Mouse (Mus musculus) brain, embryonic 14.5 days (tissue): ENCODE results near the gene Rhox10. TPM values are rescaled to one million over a fixed set of nuclear protein-coding genes. Genes with fewer than 3 reads are reported as not detected.
"Not testable (repeated sequence)": the region's sequence is repeated elsewhere in the genome, so short reads cannot be mapped to it uniquely, and the experiment has no call there.

Source experiments
- DNase-seq: peaks from one replicate; pipeline ENCODE4 v3.0.0-alpha.2; 2011; ENCODE audit warnings: low read depth
- CTCF ChIP-seq: fragments of 200-500 bp; IDR thresholded peaks from 2 replicates; pipeline ENCODE4 v1.5.1; 2012; ENCODE audit warnings: inconsistent platforms, mild to moderate bottlenecking, moderate library complexity, borderline replicate concordance; ENCODE audit not compliant: insufficient read depth, insufficient read length; ENCODE audit errors: extremely low read depth
- POLR2A ChIP-seq: fragments of 200-500 bp; IDR thresholded peaks from 2 replicates; pipeline ENCODE4 v1.6.1; 2012; ENCODE audit warnings: mild to moderate bottlenecking, inconsistent platforms, borderline replicate concordance; ENCODE audit not compliant: poor library complexity, insufficient read depth, insufficient read length, severe bottlenecking; ENCODE audit errors: extremely low read depth
- polyA plus RNA-seq: library from polyadenylated mRNA; depleted of rRNA; stranded (reverse); fragments of >200 nt; gene quantifications from 2 replicates; pipeline ENCODE4 v1.2.3, GENCODE M21; 2012; rRNA removed

Rhox10 gene
- not detected in 2 replicates for polyA plus RNA-seq

GRCm38 (mm10) chrX:38066175-38066574, at the start of gene Rhox10:
TSS of gene Rhox10 (plus strand) at chrX:38066475.
- no peak for DNase-seq

GRCm38 (mm10) chrX:38018597-38018996, 47.7 kb upstream of the Rhox10 start, which contains the start of gene Btg1-ps1:
TSS of gene Btg1-ps1 (minus strand) at chrX:38018815.
- not testable (repeated sequence) for DNase-seq

More at GRCm38 (mm10) chrX:38066175-38066574, at the start of gene Rhox10:
- TF ChIP-seq CTCF, result no peak
- TF ChIP-seq POLR2A, result no peak

- TF ChIP-seq POLR2A, result no peak
- TF ChIP-seq CTCF, result no peak
These were observed 32.4 kb upstream of the Rhox10 start for GRCm38 (mm10) chrX:38033841-38034240.

GRCm38 (mm10) chrX:38039666-38040065, 26.6 kb upstream of the Rhox10 start:
- TF ChIP-seq POLR2A (no peak), CTCF (no peak)
- no peak for DNase-seq

More at GRCm38 (mm10) chrX:38033841-38034240, 32.4 kb upstream of the Rhox10 start:
- DNase-seq, result no peak

GRCm38 (mm10) chrX:38043014-38043413, 23.3 kb upstream of the Rhox10 start, which contains the start of gene Btg1-ps2:
TSS of gene Btg1-ps2 (minus strand) at chrX:38043114.
- DNase-seq, result not testable (repeated sequence)

- DNase-seq, result peak; percentile 39
- TF ChIP-seq POLR2A (no peak), CTCF (peak; percentile 48; the same call in 1 of the 2 replicates)
These were observed 4.7 kb upstream of the Rhox10 start for GRCm38 (mm10) chrX:38061544-38061943.

GRCm38 (mm10) chrX:38084226-38084625, 18.0 kb downstream of the Rhox10 start:
- DNase-seq, result peak; percentile 66
- TF ChIP-seq POLR2A, result no peak
- peak; percentile 73 for TF ChIP-seq CTCF

GRCm38 (mm10) chrX:38085041-38085440, 18.8 kb downstream of the Rhox10 start, which contains the start of gene Rhox11:
TSS of gene Rhox11 (minus strand) at chrX:38085141.
- no peak for DNase-seq
- TF ChIP-seq CTCF, result no peak
- TF ChIP-seq POLR2A, result no peak

GRCm38 (mm10) chrX:38110807-38111206, 44.5 kb downstream of the Rhox10 start, which contains the start of gene Rhox12:
TSS of gene Rhox12 (minus strand) at chrX:38110907.
- TF ChIP-seq CTCF (no peak), POLR2A (no peak)

GRCm38 (mm10) chrX:38120982-38121381, 54.7 kb downstream of the Rhox10 start, which contains the start of gene Rhox13:
TSS of gene Rhox13 (plus strand) at chrX:38121219.
- DNase-seq, result no peak
- TF ChIP-seq CTCF, result no peak
- no peak for TF ChIP-seq POLR2A

More at GRCm38 (mm10) chrX:38110807-38111206, 44.5 kb downstream of the Rhox10 start, which contains the start of gene Rhox12:
- no peak for DNase-seq

Other genes starting within 250 kb of the Rhox10 start
- gene Rhox6, start 239.6 kb upstream of the Rhox10 start, polyA plus RNA-seq, result 0.06 and 0.14 TPM in 2 replicates
- gene Rhox7a, start 234.8 kb upstream of the Rhox10 start, polyA plus RNA-seq, result not detected in 2 replicates
- not detected in 2 replicates for gene Rhox8, start 187.5 kb upstream of the Rhox10 start, polyA plus RNA-seq
- not detected in 2 replicates for gene Rhox7b, start 169.2 kb upstream of the Rhox10 start, polyA plus RNA-seq
- not detected in 2 replicates for gene Rhox9, start 164.7 kb upstream of the Rhox10 start, polyA plus RNA-seq
- gene Btg1-ps1, start 47.7 kb upstream of the Rhox10 start, polyA plus RNA-seq, result not detected in 2 replicates
- not detected in 2 replicates for gene Btg1-ps2, start 23.4 kb upstream of the Rhox10 start, polyA plus RNA-seq
- not detected in 2 replicates for gene Rhox11, start 18.7 kb downstream of the Rhox10 start, polyA plus RNA-seq
- gene Rhox12, start 44.4 kb downstream of the Rhox10 start, polyA plus RNA-seq, result not detected in 2 replicates
- not detected in 2 replicates for gene Rhox13, start 54.7 kb downstream of the Rhox10 start, polyA plus RNA-seq
- 17.7 and 22.6 TPM in 2 replicates for gene Zbtb33, start 123.3 kb downstream of the Rhox10 start, polyA plus RNA-seq
- gene Tmem255a, start 186.0 kb downstream of the Rhox10 start, polyA plus RNA-seq, result 12.0 and 18.7 TPM in 2 replicates
- gene Atp1b4, start 249.7 kb downstream of the Rhox10 start, polyA plus RNA-seq, result 0.01 and 0.03 TPM in 2 replicates